Mouse (Mus musculus) urinary bladder, postnatal 25 days (tissue): ENCODE data around the gene Slc2a10.
"Not testable (repeated sequence)": the region's sequence is repeated elsewhere in the genome, so short reads cannot be mapped to it uniquely, and the experiment has no call there.

ENCODE experiments used
- DNase-seq: peaks from one replicate; pipeline ENCODE4 v3.0.0; 2022; ENCODE audit warnings: low spot score

The Slc2a10 gene

DNA sequence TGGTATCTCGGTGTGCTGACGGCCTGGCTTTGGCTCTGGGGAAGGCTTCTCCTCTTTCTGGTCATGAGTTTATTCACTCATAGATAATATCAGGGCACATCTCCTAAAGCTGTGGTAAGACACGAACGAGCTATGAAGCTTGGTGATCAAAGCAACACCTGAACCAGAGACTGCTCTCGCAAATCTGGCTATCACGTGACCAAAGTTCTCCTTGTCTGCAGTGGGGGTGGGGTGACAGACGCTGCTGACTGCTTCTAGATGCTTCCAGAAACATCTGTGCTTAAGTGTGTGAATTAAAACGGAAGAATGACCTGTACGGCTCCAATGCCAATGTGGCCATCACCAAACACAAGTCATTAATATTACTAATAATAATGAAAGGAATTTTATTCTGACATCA lies 6.1 kb downstream of the Slc2a10 start:
- DNase-seq: no peak

DNA sequence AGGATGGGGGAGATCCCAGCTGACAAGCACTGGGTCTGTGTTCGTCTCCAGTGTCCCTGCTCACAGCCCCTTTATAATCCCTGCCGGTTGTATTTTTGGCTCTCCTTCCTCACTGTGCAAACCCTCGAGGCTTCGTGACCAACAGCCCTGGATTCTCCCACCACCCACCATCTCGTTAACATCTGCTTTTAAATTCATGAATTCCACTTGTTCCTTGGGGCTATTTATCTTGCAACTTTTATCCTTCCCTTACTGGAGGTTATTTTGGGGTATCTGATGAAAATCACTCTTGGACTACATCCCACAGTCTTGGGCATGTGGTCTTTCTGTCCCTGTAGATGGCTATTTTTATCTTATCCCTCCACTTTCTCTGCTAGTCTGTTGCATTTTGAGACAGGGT lies 6.9 kb downstream of the Slc2a10 start:
- no peak for DNase-seq

- not testable (repeated sequence) for DNase-seq
These were observed 7.4 kb downstream of the Slc2a10 start for GRCm38 (mm10) chr2:165510914-165511458.

- not testable (repeated sequence) for DNase-seq
These were observed 7.9 kb downstream of the Slc2a10 start for GRCm38 (mm10) chr2:165511530-165511929.

- DNase-seq: no peak
These were observed 8.8 kb downstream of the Slc2a10 start for GRCm38 (mm10) chr2:165512426-165512825.

DNA sequence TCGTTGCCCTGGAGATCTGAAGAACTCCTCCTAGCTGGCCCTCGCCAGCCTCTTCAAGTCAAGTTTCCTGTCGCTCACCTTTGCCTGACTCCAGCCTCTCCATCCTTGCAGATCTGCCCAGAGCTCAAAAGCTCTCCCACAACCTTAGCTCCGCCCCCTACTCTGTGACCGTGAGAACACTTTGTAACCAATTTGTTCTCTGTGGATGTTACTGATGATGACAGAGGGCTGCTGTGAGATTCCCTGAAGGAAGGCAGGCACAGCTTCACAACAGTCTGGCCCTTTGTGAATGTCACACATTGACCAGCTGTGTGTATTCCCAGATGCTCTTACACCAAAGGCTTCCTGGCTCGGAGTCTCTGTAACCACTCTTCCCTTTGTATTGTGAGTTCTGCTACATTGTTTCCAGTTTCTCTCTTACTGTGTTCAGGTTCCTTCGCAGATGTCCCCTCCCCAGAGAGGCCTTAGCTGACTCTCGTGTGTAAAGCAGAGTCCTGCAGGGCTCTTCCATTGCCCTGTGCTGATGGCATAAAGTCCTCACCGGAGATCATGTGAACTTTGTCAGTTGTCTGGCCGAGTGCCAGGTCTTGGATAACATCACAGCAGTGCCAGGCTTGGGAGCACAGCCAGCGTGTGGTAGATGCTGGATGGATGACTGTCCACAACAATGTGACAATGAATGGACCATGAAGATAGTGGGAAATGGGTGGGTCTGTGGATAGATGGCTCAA lies 9.4 kb downstream of the Slc2a10 start:
- DNase-seq: no peak

GRCm38 (mm10) chr2:165515178-165515728 lies 11.7 kb downstream of the Slc2a10 start:
- no peak for DNase-seq

- DNase-seq: no peak
These were observed 22.0 kb downstream of the Slc2a10 start for GRCm38 (mm10) chr2:165525609-165526008.

DNA sequence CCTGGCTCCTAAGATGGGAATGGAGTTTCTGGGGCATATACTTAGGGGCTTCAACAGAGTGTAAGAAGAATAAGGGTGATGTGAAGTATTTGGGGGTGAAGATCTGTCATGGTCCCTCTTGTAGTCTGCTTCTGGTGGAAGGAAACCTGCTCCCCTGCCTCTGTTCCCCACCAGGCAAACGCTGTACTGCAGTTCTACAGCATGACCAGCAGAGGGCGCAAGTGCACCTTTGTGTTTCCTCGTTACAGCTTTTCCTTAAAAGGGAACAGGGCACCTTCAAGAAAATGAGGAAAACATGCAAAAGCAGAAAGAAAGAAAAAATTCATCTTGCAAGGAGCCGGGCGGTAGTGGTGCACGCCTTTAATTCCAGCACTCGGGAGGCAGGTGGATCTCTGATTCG lies 25.5 kb downstream of the Slc2a10 start:
- DNase-seq: peak; percentile 73

DNA sequence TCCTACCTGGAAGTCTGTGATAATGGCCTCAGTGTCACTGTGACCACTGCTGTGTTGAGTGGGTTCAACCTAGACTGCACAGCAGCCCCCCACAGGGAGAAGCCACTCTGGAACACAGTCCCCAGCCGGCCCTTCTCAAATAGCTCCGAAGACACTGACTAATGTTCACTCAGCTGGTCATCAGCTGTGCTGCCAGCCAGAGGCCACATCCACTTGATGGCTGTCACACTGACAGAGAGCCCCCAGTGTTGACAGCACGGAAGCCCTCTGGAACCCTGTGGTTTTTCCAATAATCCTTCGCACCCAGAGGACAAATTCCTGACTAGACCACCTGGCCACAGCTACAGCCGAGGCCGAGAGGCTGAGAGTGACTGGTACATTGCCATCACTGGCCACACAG lies 30.2 kb downstream of the Slc2a10 start:
- DNase-seq: no peak

DNA sequence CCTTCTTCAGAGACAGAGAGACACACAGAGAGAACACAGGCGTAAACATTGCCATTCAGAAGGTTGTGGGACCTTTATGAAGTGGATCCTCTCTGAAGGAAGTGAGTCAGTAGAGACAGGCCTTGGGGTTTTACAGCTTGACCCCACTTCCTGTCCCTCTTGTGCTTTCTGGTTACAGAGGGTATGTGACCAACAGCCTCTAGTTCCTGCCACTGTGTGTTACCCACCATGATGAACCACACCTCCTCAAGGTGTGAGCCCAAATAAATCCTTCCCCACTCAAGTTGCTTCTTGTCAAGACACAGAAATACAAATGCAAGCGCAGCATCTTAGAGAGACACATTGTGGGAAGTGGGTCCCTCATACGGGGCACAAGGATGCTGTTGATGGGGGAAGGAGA lies 37.4 kb downstream of the Slc2a10 start:
- no peak for DNase-seq

DNA sequence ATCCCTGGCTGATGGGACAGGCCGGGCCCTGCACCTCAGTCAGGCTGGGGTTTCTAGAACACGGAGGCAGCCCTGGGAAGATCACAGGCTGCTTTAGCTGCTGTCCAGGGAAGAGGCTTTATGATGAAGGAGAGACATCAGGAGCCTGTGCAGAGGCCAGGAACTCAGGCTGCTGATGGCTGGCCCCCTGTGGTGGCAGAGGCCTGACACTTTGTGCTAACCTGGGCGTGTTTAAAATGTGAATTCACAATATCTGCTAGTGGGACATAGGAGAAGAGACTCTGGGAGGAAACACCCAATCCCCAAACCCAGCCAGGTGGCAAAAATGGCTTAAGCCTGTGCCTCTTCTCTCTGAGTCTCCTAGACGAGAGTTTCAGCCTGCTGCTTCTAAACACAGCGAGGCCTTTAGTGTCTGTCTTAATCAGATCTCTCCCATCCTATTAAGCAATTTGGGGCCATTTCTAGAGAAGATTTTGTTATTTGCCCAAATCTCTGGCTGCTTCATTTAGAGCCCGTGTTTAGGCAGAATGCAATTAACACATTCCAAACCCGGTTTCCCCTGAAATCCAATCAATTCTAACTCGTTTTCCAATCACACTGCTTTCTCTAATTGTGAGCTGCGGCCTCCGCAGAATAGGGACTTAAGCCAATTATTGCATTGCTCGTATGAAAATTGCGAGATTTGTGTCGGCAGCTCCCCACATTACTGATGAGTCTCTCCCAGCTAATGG lies 39.5 kb downstream of the Slc2a10 start:
- no peak for DNase-seq

GRCm38 (mm10) chr2:165543670-165544016 lies 40.1 kb downstream of the Slc2a10 start:
- no peak for DNase-seq

GRCm38 (mm10) chr2:165545687-165546086 lies 42.1 kb downstream of the Slc2a10 start:
- DNase-seq: no peak

DNA sequence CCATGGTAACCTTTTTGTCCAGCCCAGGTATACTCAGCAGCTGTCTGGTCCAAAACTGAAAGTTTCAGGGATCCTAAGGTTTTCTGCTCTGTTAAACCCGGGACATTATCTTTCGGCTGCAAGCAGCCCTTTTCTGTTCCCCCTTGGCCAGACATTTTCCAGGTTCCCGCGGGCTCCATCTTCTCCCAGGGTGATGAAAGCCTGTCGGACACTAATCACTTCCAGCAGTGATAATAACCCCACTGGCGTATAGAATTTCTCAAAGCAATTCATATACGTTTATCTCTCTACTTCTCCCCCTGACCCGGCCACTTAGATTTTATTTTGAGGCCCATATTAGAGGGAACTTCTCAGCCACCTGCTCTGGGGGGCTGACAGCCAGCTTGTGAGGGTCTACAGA lies 42.8 kb downstream of the Slc2a10 start:
- DNase-seq: no peak

- DNase-seq: no peak
These were observed 43.8 kb downstream of the Slc2a10 start for GRCm38 (mm10) chr2:165547410-165547809.

DNA sequence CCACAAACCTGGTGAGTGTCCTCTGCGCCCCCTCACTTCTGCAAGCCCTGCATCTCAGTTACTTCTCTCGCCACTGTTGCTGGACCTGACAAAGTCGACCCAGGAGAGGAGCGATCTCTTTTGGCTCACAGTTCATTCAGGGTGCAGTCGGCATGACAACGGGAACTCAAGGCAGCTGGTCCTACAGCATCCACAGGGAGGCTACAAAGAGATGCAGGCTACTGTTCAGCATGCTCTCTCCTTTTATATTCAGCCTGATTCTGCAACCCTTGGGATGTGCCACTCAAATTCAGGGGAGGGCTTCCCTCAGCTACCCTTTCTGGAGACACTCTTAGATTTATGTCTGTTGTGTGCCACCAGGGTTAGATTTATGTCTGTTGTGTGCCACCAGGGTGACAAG lies 45.0 kb downstream of the Slc2a10 start:
- DNase-seq: no peak

DNA sequence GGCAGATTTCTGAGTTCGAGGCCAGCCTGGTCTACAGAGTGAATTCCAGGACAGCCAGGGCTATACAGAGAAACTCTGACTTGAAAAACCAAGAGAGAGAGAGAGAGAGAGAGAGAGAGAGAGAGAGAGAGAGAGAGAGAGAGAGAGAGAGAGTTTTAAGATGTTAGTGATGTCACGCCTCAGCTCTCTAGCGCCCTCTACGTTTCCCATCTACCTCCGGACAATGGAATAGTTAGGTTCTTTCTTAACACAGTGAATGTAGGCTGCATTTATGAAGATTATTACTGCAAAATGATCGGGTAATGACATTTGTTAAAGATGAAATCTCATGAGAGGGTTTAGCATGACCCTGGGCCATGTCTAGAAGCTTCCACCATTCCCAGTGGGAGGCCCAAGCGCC lies 46.8 kb downstream of the Slc2a10 start:
- not testable (repeated sequence) for DNase-seq

GRCm38 (mm10) chr2:165554066-165554465 lies 50.5 kb downstream of the Slc2a10 start:
- DNase-seq: no peak

DNA sequence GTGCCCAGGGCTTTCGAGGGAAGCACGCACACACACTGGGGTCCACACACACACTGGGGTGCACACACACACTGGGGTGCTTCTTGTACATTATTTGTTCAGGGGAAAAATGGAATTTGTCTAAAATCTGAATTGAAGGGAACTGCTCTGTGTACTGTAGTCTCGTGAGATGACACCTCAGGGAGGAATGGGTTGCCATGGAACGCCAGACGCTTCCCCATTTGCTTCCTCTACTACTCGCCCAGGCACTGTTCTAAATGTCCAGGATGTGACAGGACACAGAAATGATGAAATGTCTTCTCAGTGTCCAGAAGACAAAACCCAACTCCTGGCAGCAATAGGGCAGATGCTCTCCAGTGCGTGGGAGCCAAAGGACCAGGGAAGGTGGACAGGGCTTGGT lies 53.7 kb downstream of the Slc2a10 start:
- DNase-seq: no peak

DNA sequence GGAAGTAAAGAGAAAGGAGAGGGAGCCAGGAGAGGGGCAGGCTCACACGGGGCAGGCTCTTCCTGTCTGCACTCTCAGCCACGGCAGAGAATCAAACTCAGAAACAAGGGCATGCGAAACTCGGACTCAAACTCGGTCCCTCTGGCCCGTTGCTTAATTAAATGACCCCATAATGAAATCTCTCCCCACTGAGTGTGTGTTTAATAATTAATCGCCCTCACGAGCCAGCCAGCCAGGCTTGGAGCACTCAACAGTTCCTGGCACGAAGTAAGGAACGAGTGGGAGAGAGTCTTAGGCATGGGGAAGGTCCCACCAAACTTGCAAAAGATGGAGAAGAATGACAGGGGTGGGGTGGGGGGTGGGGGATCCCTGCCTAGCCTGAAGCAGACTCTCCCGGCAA lies 55.3 kb downstream of the Slc2a10 start:
- no peak for DNase-seq

DNA sequence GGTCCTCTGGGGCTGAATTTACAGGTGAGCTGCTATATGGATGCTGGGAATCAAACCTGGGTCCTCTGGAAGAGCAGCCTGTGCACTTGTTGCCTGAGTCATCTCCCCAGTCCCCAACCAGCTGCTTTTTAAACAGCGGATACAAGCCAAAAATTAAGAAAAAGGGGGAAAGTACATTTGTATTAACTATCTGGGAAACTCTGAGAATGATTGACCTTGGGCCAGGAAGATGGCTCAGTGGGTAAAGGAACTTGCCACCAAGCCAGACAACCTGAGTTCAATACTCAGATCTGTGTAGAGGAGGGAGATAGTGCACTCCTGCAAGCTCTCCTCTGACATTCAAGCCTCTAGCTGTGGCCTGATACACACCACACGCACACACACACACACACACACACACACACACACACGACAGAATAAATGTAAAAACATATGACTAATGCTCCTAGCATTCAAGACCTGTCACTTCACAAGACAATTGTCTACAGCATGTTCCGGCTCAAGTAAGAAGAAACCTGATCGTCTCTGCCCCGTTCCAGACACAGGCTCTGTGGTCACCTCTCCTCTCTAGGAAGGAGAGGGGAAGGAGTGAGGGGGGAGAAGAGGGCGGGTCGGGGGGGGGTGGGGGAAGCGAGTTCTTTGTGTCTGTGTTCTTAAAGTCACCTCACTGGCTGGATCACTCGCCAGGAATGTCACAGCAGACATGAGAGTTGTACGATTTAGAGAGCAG lies 56.1 kb downstream of the Slc2a10 start:
- no peak for DNase-seq

DNA sequence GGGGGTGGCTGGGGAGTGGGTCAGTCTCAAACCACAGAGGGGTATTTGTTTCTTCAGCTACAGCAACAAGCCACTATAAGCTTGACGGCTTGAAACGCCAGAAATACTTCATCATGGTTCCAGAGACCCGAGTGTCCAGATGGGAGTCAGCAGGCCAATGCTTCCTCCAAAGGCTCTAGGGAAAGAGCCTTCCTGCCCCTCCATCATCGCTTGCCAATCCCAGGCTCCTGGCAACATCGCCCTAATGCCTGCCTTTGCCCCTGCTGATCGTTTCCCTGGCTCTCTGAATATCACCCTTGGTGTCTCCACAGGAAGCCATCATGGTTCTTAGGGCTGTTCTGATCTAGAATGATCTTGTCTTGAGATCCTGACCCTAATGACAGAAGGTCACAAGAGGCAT lies 58.3 kb downstream of the Slc2a10 start:
- DNase-seq: no peak
